Mouse (Mus musculus): ENCODE measurements around the gene 5530401A14Rik.

5530401A14Rik gene

GRCm38 (mm10) chr11:81860250-81860972 is at the start of gene 5530401A14Rik:
TSS of gene 5530401A14Rik (plus strand) at chr11:81860673.
- DNase-seq = no peak

GRCm38 (mm10) chr11:81814816-81815215 is 45.7 kb upstream of the 5530401A14Rik start:
- DNase-seq = no peak

- no peak for DNase-seq
Observed at GRCm38 (mm10) chr11:81816531-81816930, 43.9 kb upstream of the 5530401A14Rik start.

- no peak for DNase-seq
Observed at GRCm38 (mm10) chr11:81832381-81832780, 28.1 kb upstream of the 5530401A14Rik start.

- DNase-seq = no peak
Observed at GRCm38 (mm10) chr11:81838426-81838825, 22.0 kb upstream of the 5530401A14Rik start.

GRCm38 (mm10) chr11:81841001-81841400 is 19.5 kb upstream of the 5530401A14Rik start:
- no peak for DNase-seq

GRCm38 (mm10) chr11:81845010-81845685 is 15.3 kb upstream of the 5530401A14Rik start:
- DNase-seq = no peak

GRCm38 (mm10) chr11:81845686-81846036 is 14.8 kb upstream of the 5530401A14Rik start:
- no peak for DNase-seq

- DNase-seq = no peak
Observed at GRCm38 (mm10) chr11:81847773-81848490, 12.5 kb upstream of the 5530401A14Rik start.

- no peak for DNase-seq
Observed at GRCm38 (mm10) chr11:81865661-81866382, 5.3 kb downstream of the 5530401A14Rik start.

- no peak for DNase-seq
Observed at GRCm38 (mm10) chr11:81871506-81872213, 11.2 kb downstream of the 5530401A14Rik start.

- no peak for DNase-seq
Observed at GRCm38 (mm10) chr11:81896511-81896910, 36.0 kb downstream of the 5530401A14Rik start.

- no peak for DNase-seq
Observed at GRCm38 (mm10) chr11:81897547-81898354, 37.3 kb downstream of the 5530401A14Rik start.

- no peak for DNase-seq
Observed at GRCm38 (mm10) chr11:81902318-81902717, 41.8 kb downstream of the 5530401A14Rik start.

- no peak for DNase-seq
Observed at GRCm38 (mm10) chr11:81908760-81909159, 48.3 kb downstream of the 5530401A14Rik start.

GRCm38 (mm10) chr11:81909397-81909894 is 49.0 kb downstream of the 5530401A14Rik start:
- DNase-seq = no peak

GRCm38 (mm10) chr11:81913071-81913470 is 52.6 kb downstream of the 5530401A14Rik start:
- no peak for DNase-seq

GRCm38 (mm10) chr11:81915501-81915900 is 55.0 kb downstream of the 5530401A14Rik start:
- DNase-seq = no peak

GRCm38 (mm10) chr11:81923096-81923495 is 62.6 kb downstream of the 5530401A14Rik start:
- DNase-seq = no peak

- no peak for DNase-seq
Observed at GRCm38 (mm10) chr11:81923626-81924025, 63.2 kb downstream of the 5530401A14Rik start.

GRCm38 (mm10) chr11:81926393-81926792 is 65.9 kb downstream of the 5530401A14Rik start:
- DNase-seq = no peak

All from thymus, postnatal 36 days (tissue).